Mouse (Mus musculus): ENCODE measurements around the gene Ptprn.

Ptprn gene

GRCm38 (mm10) chr1:75264091-75264880 is at the start of gene Ptprn:
TSS of gene Ptprn (minus strand) at chr1:75264502.
- CTCF ChIA-PET, result interaction anchor here in 3 of 4 experiments (0.6 to 2.7 kb wide), 14 partner anchors 10 to 379 kb away, joined by 3 to 14 read pairs (median 4); partner anchors contain the start of genes Cryba2 (in 1 of the 3) and Fev (in 1 of the 3)

GRCm38 (mm10) chr1:75311694-75312093 is 47.4 kb upstream of the Ptprn start:
- POLR2A ChIA-PET, result no interaction called here
- CTCF ChIA-PET, result no interaction called here

More at GRCm38 (mm10) chr1:75264091-75264880, at the start of gene Ptprn:
- POLR2A ChIA-PET, result interaction anchor here (0.6 to 2.1 kb wide), 18 partner anchors 10 to 1947 kb away, joined by 3 to 12 read pairs (median 3); partner anchors contain the start of genes Abcb6 (in 1 of the 4), Ankzf1 (in 1 of the 4), Atg9a (in 1 of the 4) and Dnpep (in 1 of the 4)

- ChIA-PET POLR2A (interaction anchor here in 3 of 4 experiments (0.6 to 5.4 kb wide), 5 partner anchors 12 to 217 kb away, joined by 3 to 42 read pairs (median 16); partner anchors contain the start of gene Dnpep (in 3 of the 3)), CTCF (interaction anchor here in 2 of 4 experiments (1.4 to 1.5 kb wide), 2 partner anchors 163 kb away, joined by 3 read pairs; no protein-coding TSS in a partner anchor)
Observed at GRCm38 (mm10) chr1:75304662-75305061, 40.4 kb upstream of the Ptprn start.

- ChIA-PET CTCF (interaction anchor here in 3 of 4 experiments (0.8 to 1.3 kb wide), 6 partner anchors 34 to 173 kb away, joined by 3 to 4 read pairs (median 3); no protein-coding TSS in a partner anchor), POLR2A (interaction anchor here in 3 of 4 experiments (0.6 to 1.4 kb wide), 6 partner anchors 9 to 141 kb away, joined by 3 to 4 read pairs (median 3); partner anchors contain the start of genes Dnajb2 (in 1 of the 3) and Gmppa (in 1 of the 3))
Observed at GRCm38 (mm10) chr1:75294294-75294693, 30.0 kb upstream of the Ptprn start.

- ChIA-PET CTCF (interaction anchor here in 2 of 4 experiments (0.6 to 1.6 kb wide), 5 partner anchors 42 to 392 kb away, joined by 3 to 4 read pairs (median 3); no protein-coding TSS in a partner anchor), POLR2A (interaction anchor here in 2 of 4 experiments (0.5 to 1.6 kb wide), 3 partner anchors 16 to 60 kb away, joined by 3 to 5 read pairs (median 4); no protein-coding TSS in a partner anchor)
Observed at GRCm38 (mm10) chr1:75293331-75293701, 29.0 kb upstream of the Ptprn start.

- ChIA-PET CTCF (interaction anchor here in 2 of 4 experiments (0.6 to 1.6 kb wide), 4 partner anchors 41 to 392 kb away, joined by 3 to 4 read pairs (median 4); no protein-coding TSS in a partner anchor), POLR2A (interaction anchor here in 2 of 4 experiments (0.5 to 1.6 kb wide), 4 partner anchors 16 to 216 kb away, joined by 3 to 5 read pairs (median 4); no protein-coding TSS in a partner anchor)
Observed at GRCm38 (mm10) chr1:75292476-75293330, 28.4 kb upstream of the Ptprn start.

GRCm38 (mm10) chr1:75291321-75291720 is 27.0 kb upstream of the Ptprn start:
- ChIA-PET POLR2A (no interaction called here), CTCF (no interaction called here)

- ChIA-PET CTCF (no interaction called here), POLR2A (no interaction called here)
Observed at GRCm38 (mm10) chr1:75290582-75290981, 26.3 kb upstream of the Ptprn start.

- ChIA-PET POLR2A (no interaction called here), CTCF (interaction anchor here in 2 of 4 experiments (0.6 to 1.3 kb wide), 2 partner anchors 27 to 33 kb away, joined by 3 to 4 read pairs; no protein-coding TSS in a partner anchor)
Observed at GRCm38 (mm10) chr1:75289888-75290431, 25.7 kb upstream of the Ptprn start.

GRCm38 (mm10) chr1:75289376-75289775 is 25.1 kb upstream of the Ptprn start:
- ChIA-PET POLR2A (interaction anchor here in 2 of 4 experiments (0.6 to 1.8 kb wide), 3 partner anchors 20 to 109 kb away, joined by 3 to 5 read pairs (median 4); partner anchors contain the start of gene Abcb6 (in 1 of the 2)), CTCF (interaction anchor here in 3 of 4 experiments (0.6 to 1.7 kb wide), 4 partner anchors 27 to 178 kb away, joined by 3 to 5 read pairs (median 4); no protein-coding TSS in a partner anchor)

- POLR2A ChIA-PET, result interaction anchor here in 1 of 4 experiments (1.3 kb wide), 1 partner anchor 21 kb away, joined by 3 read pairs; no protein-coding TSS in a partner anchor
- CTCF ChIA-PET, result no interaction called here
Observed at GRCm38 (mm10) chr1:75284911-75285310, 20.6 kb upstream of the Ptprn start.

GRCm38 (mm10) chr1:75283017-75283416 is 18.7 kb upstream of the Ptprn start:
- POLR2A ChIA-PET, result no interaction called here
- CTCF ChIA-PET, result interaction anchor here in 1 of 4 experiments (1.1 kb wide), 1 partner anchor 194 kb away, joined by 3 read pairs; no protein-coding TSS in a partner anchor

GRCm38 (mm10) chr1:75278228-75278627 is 13.9 kb upstream of the Ptprn start, which contains the start of gene Resp18:
TSS of gene Resp18 (minus strand) at chr1:75278415.
- ChIA-PET POLR2A (interaction anchor here in 2 of 4 experiments (0.7 to 1.0 kb wide), 2 partner anchors 9 to 98 kb away, joined by 3 to 5 read pairs; no protein-coding TSS in a partner anchor), CTCF (interaction anchor here in 1 of 4 experiments (0.8 to 2.7 kb wide), 3 partner anchors 24 to 189 kb away, joined by 3 to 9 read pairs (median 4); no protein-coding TSS in a partner anchor)

GRCm38 (mm10) chr1:75277195-75278188 is 13.2 kb upstream of the Ptprn start:
- POLR2A ChIA-PET, result interaction anchor here in 3 of 4 experiments (0.6 to 1.0 kb wide), 6 partner anchors 10 to 266 kb away, joined by 3 to 5 read pairs (median 3); no protein-coding TSS in a partner anchor
- CTCF ChIA-PET, result interaction anchor here in 2 of 4 experiments (0.6 to 2.7 kb wide), 4 partner anchors 18 to 190 kb away, joined by 3 to 9 read pairs (median 4); no protein-coding TSS in a partner anchor

- CTCF ChIA-PET, result interaction anchor here in 3 of 4 experiments (0.6 to 2.7 kb wide), 12 partner anchors 9 to 378 kb away, joined by 3 to 14 read pairs (median 5); partner anchors contain the start of genes Cryba2 (in 1 of the 3) and Fev (in 1 of the 3)
- POLR2A ChIA-PET, result interaction anchor here in 3 of 4 experiments (0.6 to 2.1 kb wide), 17 partner anchors 9 to 1948 kb away, joined by 3 to 12 read pairs (median 3); partner anchors contain the start of genes Tuba4a (in 2 of the 3), Abcb6 (in 1 of the 3) and Zfand2b (in 1 of the 3)
Observed at GRCm38 (mm10) chr1:75262969-75263951, 1.0 kb downstream of the Ptprn start.

All from embryonic stem cell, embryonic (primary cell).